ENCODE assay signal across 8 mouse cellular contexts in the genomic region with DNA sequence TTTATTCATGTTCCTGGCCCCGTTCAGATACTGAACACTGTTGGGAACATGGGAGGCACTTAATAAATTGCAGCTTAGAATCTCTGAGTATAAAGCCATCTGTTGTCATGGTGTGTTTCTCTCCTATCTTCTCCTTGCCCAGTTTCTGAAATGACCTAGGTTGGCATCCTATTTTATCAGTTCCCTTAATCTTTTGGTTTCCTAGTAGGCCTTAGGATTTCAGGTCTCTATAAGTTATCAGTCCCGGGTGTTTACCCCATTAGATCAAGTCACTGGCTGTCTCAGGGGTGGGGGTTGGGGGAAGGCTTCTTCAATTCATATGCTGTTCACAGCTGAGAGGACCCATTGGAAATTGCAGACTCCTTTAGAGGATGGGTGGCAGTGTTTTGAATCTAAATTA. TPM values are rescaled to one million over a fixed set of nuclear protein-coding genes. Genes with fewer than 3 reads are reported as not detected.
DNase-seq lines count a peak whose midpoint lies in the region; ATAC-seq lines count a peak whose summit lies in the region.

No protein-coding gene starts in this region.

- ATAC-seq in heart, embryonic 13.5 days (ENCODE audit: extremely low read depth, insufficient number of reproducible peaks, low FRiP score, low TSS enrichment), result no peak
- ATAC-seq in hindbrain, embryonic 15.5 days (ENCODE audit: low FRiP score, low read depth), result no peak
- no peak for ATAC-seq in midbrain, embryonic 12.5 days (ENCODE audit: low FRiP score, low read depth)

- no peak overlapping the region for H3K27ac ChIP-seq in heart, embryonic 13.5 days (replicated peaks)
- H3K27ac ChIP-seq in brown adipose tissue, adult 24 weeks (replicated peaks; ENCODE audit: low read depth, low read length), result no peak overlapping the region
- H3K27ac ChIP-seq in hindbrain, embryonic 15.5 days (replicated peaks), result no peak overlapping the region
- no peak overlapping the region for H3K27ac ChIP-seq in midbrain, embryonic 12.5 days (replicated peaks)

- DNase-seq in heart, postnatal 36 days, result no peak
- no peak for DNase-seq in right cerebral cortex, postnatal 36 days (ENCODE audit: low spot score in 2 of 2)
- DNase-seq in layer of hippocampus, adult 18-20 months (ENCODE audit: low spot score in 2 of 2), result no peak
- no peak for DNase-seq in gastrocnemius, postnatal 14 days

- peaks cover 14% of the 10 kb centered on the region for H3K4me1 ChIP-seq in heart, embryonic 13.5 days
- H3K4me1 ChIP-seq in brown adipose tissue, adult 24 weeks (ENCODE audit: control insufficient read depth, insufficient read depth, insufficient read length, low read length), result 0 out of 2 replicates have a peak, but pooled peaks cover 9% of the 10 kb centered on the region
- H3K4me1 ChIP-seq in hindbrain, embryonic 15.5 days (replicated peaks), result peaks cover 21% of the 10 kb centered on the region
- peaks cover 9% of the 10 kb centered on the region for H3K4me1 ChIP-seq in midbrain, embryonic 12.5 days

- peak overlapping the region; percentile 98 for H3K9ac ChIP-seq in heart, embryonic 13.5 days
- peak overlapping the region; percentile 96 for H3K9ac ChIP-seq in hindbrain, embryonic 15.5 days
- peak overlapping the region; percentile 90; the same call in 1 of the 2 replicates for H3K9ac ChIP-seq in midbrain, embryonic 12.5 days (replicated peaks)

- H3K4me3 ChIP-seq in heart, embryonic 13.5 days, result peak overlapping the region; percentile 89
- H3K4me3 ChIP-seq in brown adipose tissue, adult 24 weeks (ENCODE audit: insufficient read depth, low read depth, low read length), result peak overlapping the region; percentile 97
- H3K4me3 ChIP-seq in hindbrain, embryonic 15.5 days, result peak overlapping the region; percentile 88
- H3K4me3 ChIP-seq in midbrain, embryonic 12.5 days, result peak overlapping the region; percentile 70

- 62% methylated on average over 2 of the region's 2 CpGs for WGBS in heart, embryonic 13.5 days
- 74% methylated on average over 2 of the region's 2 CpGs for WGBS in hindbrain, embryonic 15.5 days
- 84% methylated on average over 2 of the region's 2 CpGs for WGBS in midbrain, embryonic 12.5 days

- intact Hi-C loops in heart, postnatal 36 days (cut with DNase I), result loop anchor here (2.0 kb wide), 1 partner anchor 28 kb away; no protein-coding TSS in a partner anchor
- intact Hi-C loops in gastrocnemius, postnatal 14 days (cut with DNase I; ENCODE audit: low total_unique reads), result no loop called here

- H3K36me3 ChIP-seq in heart, embryonic 13.5 days, result peaks cover 24% of the 10 kb centered on the region
- H3K36me3 ChIP-seq in hindbrain, embryonic 15.5 days, result no peaks in the 10 kb centered on the region
- peaks cover 10% of the 10 kb centered on the region for H3K36me3 ChIP-seq in midbrain, embryonic 12.5 days

- H3K27me3 ChIP-seq in heart, embryonic 13.5 days (replicated peaks), result no peaks in the 10 kb centered on the region
- no peaks in the 10 kb centered on the region for H3K27me3 ChIP-seq in hindbrain, embryonic 15.5 days
- H3K27me3 ChIP-seq in midbrain, embryonic 12.5 days, result no peaks in the 10 kb centered on the region

- peak overlapping the region; percentile 93 for H3K4me2 ChIP-seq in heart, embryonic 13.5 days
- peak overlapping the region; percentile 90 for H3K4me2 ChIP-seq in hindbrain, embryonic 15.5 days
- peak overlapping the region; percentile 70 for H3K4me2 ChIP-seq in midbrain, embryonic 12.5 days (replicated peaks)

- H3K9me3 ChIP-seq in heart, embryonic 13.5 days, result no peaks in the 10 kb centered on the region
- no peaks in the 10 kb centered on the region for H3K9me3 ChIP-seq in hindbrain, embryonic 15.5 days
- no peaks in the 10 kb centered on the region for H3K9me3 ChIP-seq in midbrain, embryonic 12.5 days

RNA-seq across cellular contexts. Expression of gene Kpna7, which starts 1.0 kb away (rescaled TPM):
- polyA plus RNA-seq in heart, embryonic 13.5 days (2015; fragmentation: Nextera tagmentation; extraction: Ambion mirVana), result not detected in 2 replicates
- not detected for total RNA-seq in heart, postnatal 36 days (2021)
- not detected in 2 replicates for polyA plus RNA-seq in brown adipose tissue, adult 24 weeks (2012; ENCODE audit: insufficient read depth, insufficient read length, missing spikeins)
- polyA plus RNA-seq in hindbrain, embryonic 15.5 days (2015; fragmentation: Nextera tagmentation; extraction: Ambion mirVana), result not detected in 2 replicates
- polyA plus RNA-seq in midbrain, embryonic 12.5 days (2016; fragmentation: Nextera tagmentation; extraction: Ambion mirVana), result not detected in 2 replicates
- total RNA-seq in layer of hippocampus, adult 18-20 months (2021), result not detected
- not detected for total RNA-seq in gastrocnemius, postnatal 14 days (2021)

RNA-seq across cellular contexts. Expression of gene Arpc1a, which starts 1.2 kb away (rescaled TPM):
- 92.3 and 99.2 TPM in 2 replicates for polyA plus RNA-seq in heart, embryonic 13.5 days (2015; fragmentation: Nextera tagmentation; extraction: Ambion mirVana)
- total RNA-seq in heart, postnatal 36 days (2021), result 10 to 100 TPM; 63.4 to 64.3 TPM
- polyA plus RNA-seq in brown adipose tissue, adult 24 weeks (2012; ENCODE audit: insufficient read depth, insufficient read length, missing spikeins), result 91.1 and 112 TPM in 2 replicates
- polyA plus RNA-seq in hindbrain, embryonic 15.5 days (2015; fragmentation: Nextera tagmentation; extraction: Ambion mirVana), result 234 and 236 TPM in 2 replicates
- 176 and 186 TPM in 2 replicates for polyA plus RNA-seq in midbrain, embryonic 12.5 days (2016; fragmentation: Nextera tagmentation; extraction: Ambion mirVana)
- 100 to 1,000 TPM; 254 to 263 TPM for total RNA-seq in layer of hippocampus, adult 18-20 months (2021)
- total RNA-seq in gastrocnemius, postnatal 14 days (2021), result 10 to 100 TPM; 32.9 to 38.3 TPM

RNA-seq across cellular contexts. Expression of gene Arpc1b, which starts 29.2 kb away (rescaled TPM):
- polyA plus RNA-seq in heart, embryonic 13.5 days (2015; fragmentation: Nextera tagmentation; extraction: Ambion mirVana), result 221 and 234 TPM in 2 replicates
- total RNA-seq in heart, postnatal 36 days (2021), result 10 to 100 TPM; 71.7 to 84.7 TPM
- 77.2 and 84.9 TPM in 2 replicates for polyA plus RNA-seq in brown adipose tissue, adult 24 weeks (2012; ENCODE audit: insufficient read depth, insufficient read length, missing spikeins)
- 73.2 and 88.7 TPM in 2 replicates for polyA plus RNA-seq in hindbrain, embryonic 15.5 days (2015; fragmentation: Nextera tagmentation; extraction: Ambion mirVana)
- polyA plus RNA-seq in midbrain, embryonic 12.5 days (2016; fragmentation: Nextera tagmentation; extraction: Ambion mirVana), result 69.2 and 82.3 TPM in 2 replicates
- 10 to 100 TPM; 17.5 to 19.1 TPM for total RNA-seq in layer of hippocampus, adult 18-20 months (2021)
- total RNA-seq in gastrocnemius, postnatal 14 days (2021), result 10 to 100 TPM; 58.6 to 66.5 TPM

RNA-seq across cellular contexts. Expression of gene 1700018F24Rik, which starts 42.0 kb away (rescaled TPM):
- not detected in 2 replicates for polyA plus RNA-seq in heart, embryonic 13.5 days (2015; fragmentation: Nextera tagmentation; extraction: Ambion mirVana)
- not detected for total RNA-seq in heart, postnatal 36 days (2021)
- polyA plus RNA-seq in brown adipose tissue, adult 24 weeks (2012; ENCODE audit: insufficient read depth, insufficient read length, missing spikeins), result not detected in 2 replicates
- polyA plus RNA-seq in hindbrain, embryonic 15.5 days (2015; fragmentation: Nextera tagmentation; extraction: Ambion mirVana), result not detected in 2 replicates
- not detected in 2 replicates for polyA plus RNA-seq in midbrain, embryonic 12.5 days (2016; fragmentation: Nextera tagmentation; extraction: Ambion mirVana)
- not detected for total RNA-seq in layer of hippocampus, adult 18-20 months (2021)
- not detected for total RNA-seq in gastrocnemius, postnatal 14 days (2021)

RNA-seq across cellular contexts. Expression of gene Gm4871, which starts 52.3 kb away (rescaled TPM):
- not detected in 2 replicates for polyA plus RNA-seq in heart, embryonic 13.5 days (2015; fragmentation: Nextera tagmentation; extraction: Ambion mirVana)
- total RNA-seq in heart, postnatal 36 days (2021), result not detected
- not detected in 2 replicates for polyA plus RNA-seq in brown adipose tissue, adult 24 weeks (2012; ENCODE audit: insufficient read depth, insufficient read length, missing spikeins)
- not detected in 2 replicates for polyA plus RNA-seq in hindbrain, embryonic 15.5 days (2015; fragmentation: Nextera tagmentation; extraction: Ambion mirVana)
- polyA plus RNA-seq in midbrain, embryonic 12.5 days (2016; fragmentation: Nextera tagmentation; extraction: Ambion mirVana), result not detected in 2 replicates
- total RNA-seq in layer of hippocampus, adult 18-20 months (2021), result not detected
- total RNA-seq in gastrocnemius, postnatal 14 days (2021), result not detected
